Mouse (Mus musculus) adrenal gland, postnatal 25 days (tissue): Measurements from ENCODE around the gene Ttc28. TPM values are rescaled to one million over a fixed set of nuclear protein-coding genes. Genes with fewer than 3 reads are reported as not detected.

Experiments used
- DNase-seq: peaks from one replicate; pipeline ENCODE4 v3.0.0; 2021; ENCODE audit warnings: mixed read lengths
- total RNA-seq: library from RNA; stranded (reverse); gene quantifications from 2 replicates; pipeline ENCODE4 v1.2.3, GENCODE M21; 2021

The Ttc28 gene
- total RNA-seq, 1 experiment from 2014 or later: 22.9 TPM

- DNase-seq: no peak
These were observed 128.8 kb downstream of the Ttc28 start for GRCm38 (mm10) chr5:111008431-111008830.

GRCm38 (mm10) chr5:111011271-111011670, 131.7 kb downstream of the Ttc28 start:
- DNase-seq: no peak

GRCm38 (mm10) chr5:111012064-111012463, 132.5 kb downstream of the Ttc28 start:
- DNase-seq: no peak

GRCm38 (mm10) chr5:111012587-111012986, 133.0 kb downstream of the Ttc28 start:
- no peak for DNase-seq

- no peak for DNase-seq
These were observed 135.4 kb downstream of the Ttc28 start for GRCm38 (mm10) chr5:111014960-111015359.

- no peak for DNase-seq
These were observed 137.7 kb downstream of the Ttc28 start for GRCm38 (mm10) chr5:111017319-111017718.

- no peak for DNase-seq
These were observed 142.7 kb downstream of the Ttc28 start for GRCm38 (mm10) chr5:111022339-111022738.

- DNase-seq: no peak
These were observed 143.3 kb downstream of the Ttc28 start for GRCm38 (mm10) chr5:111022940-111023339.

GRCm38 (mm10) chr5:111024621-111025020, 145.0 kb downstream of the Ttc28 start:
- no peak for DNase-seq

- DNase-seq: no peak
These were observed 145.9 kb downstream of the Ttc28 start for GRCm38 (mm10) chr5:111025476-111025875.

- DNase-seq: no peak
These were observed 146.6 kb downstream of the Ttc28 start for GRCm38 (mm10) chr5:111026209-111026608.

GRCm38 (mm10) chr5:111028340-111028739, 148.7 kb downstream of the Ttc28 start:
- DNase-seq: no peak

GRCm38 (mm10) chr5:111028952-111029351, 149.3 kb downstream of the Ttc28 start:
- no peak for DNase-seq

GRCm38 (mm10) chr5:111032687-111033295, 153.2 kb downstream of the Ttc28 start:
- no peak for DNase-seq

GRCm38 (mm10) chr5:111033489-111033888, 153.9 kb downstream of the Ttc28 start:
- DNase-seq: no peak

- DNase-seq: no peak
These were observed 157.6 kb downstream of the Ttc28 start for GRCm38 (mm10) chr5:111037123-111037748.

GRCm38 (mm10) chr5:111039771-111040170, 160.2 kb downstream of the Ttc28 start:
- DNase-seq: no peak

GRCm38 (mm10) chr5:111041952-111042351, 162.3 kb downstream of the Ttc28 start:
- no peak for DNase-seq

- no peak for DNase-seq
These were observed 164.6 kb downstream of the Ttc28 start for GRCm38 (mm10) chr5:111044193-111044592.

GRCm38 (mm10) chr5:111046359-111046758, 166.8 kb downstream of the Ttc28 start:
- DNase-seq: no peak

- no peak for DNase-seq
These were observed 167.4 kb downstream of the Ttc28 start for GRCm38 (mm10) chr5:111046841-111047476.

- DNase-seq: no peak
These were observed 168.4 kb downstream of the Ttc28 start for GRCm38 (mm10) chr5:111048036-111048435.

GRCm38 (mm10) chr5:111049584-111049983, 170.0 kb downstream of the Ttc28 start:
- no peak for DNase-seq

- DNase-seq: peak; percentile 39
These were observed 170.5 kb downstream of the Ttc28 start for GRCm38 (mm10) chr5:111050135-111050534.
